Mouse (Mus musculus): ENCODE data around the gene Mesd. TPM values are rescaled to one million over a fixed set of nuclear protein-coding genes. Genes with fewer than 3 reads are reported as not detected.

Gene Mesd
- polyA plus RNA-seq, 1 experiment from 2014 or later = 73.3 TPM

DNA sequence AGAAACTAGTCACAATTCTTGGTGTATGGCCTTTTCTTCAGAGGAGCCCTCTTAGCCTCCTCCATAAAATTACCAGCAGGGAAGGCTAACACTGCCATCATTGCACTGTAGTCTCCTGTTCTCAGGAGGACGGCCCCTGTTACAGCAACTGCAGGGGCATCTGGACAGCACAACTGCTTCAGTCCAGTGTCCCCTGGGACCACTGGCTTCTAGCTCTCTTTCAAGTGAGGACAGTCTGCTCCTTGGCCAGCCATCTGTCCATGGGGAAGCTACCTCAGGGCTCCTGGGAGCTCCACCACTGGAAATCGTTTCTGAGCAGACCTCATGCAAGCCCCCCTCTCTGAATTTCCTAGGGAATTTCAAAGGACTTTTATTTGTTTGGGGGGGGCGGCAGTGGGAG is 16.3 kb downstream of the Mesd start:
- Histone ChIP-seq H3K36me3 (ENCODE audit: control insufficient read depth, insufficient read depth, low read length) (0 out of 2 replicates have a peak, but pooled peaks cover 3% of the 10 kb centered on the region), H3K9me3 (ENCODE audit: control insufficient read depth, low read length) (no peaks in the 10 kb centered on the region), H3K27me3 (ENCODE audit: control insufficient read depth, insufficient read depth, low read length) (no peaks in the 10 kb centered on the region), H3K4me2 (replicated peaks; ENCODE audit: low read depth, low read length) (no peak overlapping the region), H3K4me1 (replicated peaks; ENCODE audit: control insufficient read depth, insufficient read depth, low read length) (no peaks in the 10 kb centered on the region), H3K4me3 (ENCODE audit: low read depth, low read length) (no peak overlapping the region), H3K9ac (ENCODE audit: low read depth, low read length) (no peak overlapping the region), H3K27ac (ENCODE audit: low read depth, low read length) (no peak overlapping the region)
- ATAC-seq (ENCODE audit: low FRiP score) = no peak
- 84% methylated on average over 3 of the region's 3 CpGs for WGBS
- DNase-seq (ENCODE audit: low spot score) = no peak

DNA sequence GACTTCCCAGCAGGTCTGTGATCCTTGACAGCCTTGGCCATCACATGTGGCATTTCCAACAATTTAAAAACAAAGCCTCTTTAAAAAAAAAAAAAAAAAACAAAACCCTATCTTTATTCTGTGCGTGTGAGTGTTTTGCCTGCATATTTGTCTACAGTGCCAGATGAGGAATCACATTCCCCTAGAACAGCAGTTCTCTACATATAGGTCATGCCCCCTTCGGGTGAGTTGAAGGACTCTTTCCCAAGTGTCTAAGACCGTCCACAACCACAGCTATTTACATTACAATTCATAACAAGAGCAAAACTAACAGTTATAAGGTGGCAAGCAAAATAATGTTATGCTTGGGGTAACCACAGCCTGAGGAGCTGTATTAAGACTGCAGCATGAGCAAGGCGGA is 17.2 kb downstream of the Mesd start:
- Histone ChIP-seq H3K9me3 (ENCODE audit: control insufficient read depth, low read length) (no peaks in the 10 kb centered on the region), H3K4me1 (replicated peaks; ENCODE audit: control insufficient read depth, insufficient read depth, low read length) (no peaks in the 10 kb centered on the region), H3K36me3 (ENCODE audit: control insufficient read depth, insufficient read depth, low read length) (0 out of 2 replicates have a peak, but pooled peaks cover 3% of the 10 kb centered on the region), H3K4me2 (replicated peaks; ENCODE audit: low read depth, low read length) (no peak overlapping the region), H3K27me3 (ENCODE audit: control insufficient read depth, insufficient read depth, low read length) (no peaks in the 10 kb centered on the region), H3K9ac (ENCODE audit: low read depth, low read length) (no peak overlapping the region), H3K4me3 (ENCODE audit: low read depth, low read length) (no peak overlapping the region), H3K27ac (ENCODE audit: low read depth, low read length) (no peak overlapping the region)
- 81% methylated on average over 4 of the region's 4 CpGs for WGBS
- DNase-seq (ENCODE audit: low spot score) (no peak), ATAC-seq (ENCODE audit: low FRiP score) (no peak)

DNA sequence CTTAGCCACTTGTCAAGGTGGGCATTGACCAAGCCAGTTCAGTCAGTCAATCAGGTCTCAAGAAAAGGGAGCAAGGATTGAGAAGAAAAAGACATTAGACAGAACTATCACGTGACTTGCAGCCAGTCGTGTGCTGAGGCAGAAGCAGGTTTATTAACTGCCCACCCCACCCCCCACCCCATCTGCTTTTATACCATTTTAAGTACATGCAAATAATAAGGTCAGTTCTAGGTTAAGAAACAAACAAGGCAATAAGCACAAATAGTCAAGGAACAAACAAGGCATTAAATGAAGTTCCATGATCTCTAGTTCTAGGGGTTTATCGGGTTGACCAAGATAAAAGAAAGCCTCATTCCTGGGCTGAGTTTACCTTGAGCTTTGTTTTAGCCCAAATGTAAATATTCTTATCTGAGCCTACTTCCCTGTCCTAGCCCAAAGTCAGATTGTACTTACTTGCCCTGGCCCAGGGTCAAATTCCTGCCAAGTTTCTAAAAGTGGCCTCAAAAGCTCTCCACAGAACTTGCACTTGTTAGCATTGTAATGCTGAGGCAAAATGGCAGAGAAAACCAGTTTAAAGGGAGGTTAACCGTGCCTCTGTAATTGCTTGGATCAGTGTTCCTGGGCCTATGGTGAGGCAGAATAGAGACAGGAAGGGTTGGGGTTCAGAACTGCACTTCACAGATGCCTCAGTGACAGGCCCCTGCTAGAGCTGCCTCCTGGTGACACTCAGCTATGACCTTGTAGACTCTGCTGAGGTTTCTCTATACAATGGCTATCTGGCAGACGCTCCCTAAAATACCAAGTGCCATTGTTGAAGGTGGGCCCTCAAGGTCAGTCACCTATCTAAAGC is 18.3 kb downstream of the Mesd start:
- Histone ChIP-seq H3K4me2 (replicated peaks; ENCODE audit: low read depth, low read length) (no peak overlapping the region), H3K4me1 (replicated peaks; ENCODE audit: control insufficient read depth, insufficient read depth, low read length) (no peaks in the 10 kb centered on the region), H3K36me3 (ENCODE audit: control insufficient read depth, insufficient read depth, low read length) (0 out of 2 replicates have a peak, but pooled peaks cover 3% of the 10 kb centered on the region), H3K27ac (ENCODE audit: low read depth, low read length) (no peak overlapping the region), H3K9me3 (ENCODE audit: control insufficient read depth, low read length) (no peaks in the 10 kb centered on the region), H3K9ac (ENCODE audit: low read depth, low read length) (no peak overlapping the region), H3K4me3 (ENCODE audit: low read depth, low read length) (no peak overlapping the region), H3K27me3 (ENCODE audit: control insufficient read depth, insufficient read depth, low read length) (no peaks in the 10 kb centered on the region)
- no peak for DNase-seq (ENCODE audit: low spot score)
- no peak for ATAC-seq (ENCODE audit: low FRiP score)
- WGBS = 83% methylated on average over 5 of the region's 5 CpGs

DNA sequence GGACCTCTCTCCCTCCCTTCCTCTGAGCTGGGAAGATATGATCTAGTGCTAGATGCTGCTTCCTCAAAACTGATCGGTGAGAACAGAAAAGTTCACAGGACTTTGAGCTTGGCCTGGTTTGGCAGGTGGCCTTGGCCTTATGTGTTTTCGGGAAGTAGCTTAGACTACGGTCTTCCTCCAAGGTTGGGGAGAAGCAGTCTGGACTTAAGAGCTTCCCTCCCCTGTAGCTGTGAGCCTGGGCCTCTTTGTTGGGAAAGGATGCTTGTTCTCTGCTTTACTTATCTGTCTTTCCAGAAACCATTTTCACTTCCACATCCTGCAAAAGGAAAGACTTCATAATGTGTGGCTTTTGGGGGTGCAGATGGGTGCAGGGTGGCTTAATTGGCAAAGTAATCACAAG is 20.6 kb downstream of the Mesd start:
- H3K4me3 ChIP-seq (ENCODE audit: low read depth, low read length) = no peak overlapping the region
- H3K4me2 ChIP-seq (replicated peaks; ENCODE audit: low read depth, low read length) = no peak overlapping the region
- DNase-seq (ENCODE audit: low spot score) (no peak), ATAC-seq (ENCODE audit: low FRiP score) (no peak)
- H3K9me3 ChIP-seq (ENCODE audit: control insufficient read depth, low read length) = no peaks in the 10 kb centered on the region
- H3K27me3 ChIP-seq (ENCODE audit: control insufficient read depth, insufficient read depth, low read length) = no peaks in the 10 kb centered on the region
- no peaks in the 10 kb centered on the region for H3K36me3 ChIP-seq (ENCODE audit: control insufficient read depth, insufficient read depth, low read length)
- no peak overlapping the region for H3K9ac ChIP-seq (ENCODE audit: low read depth, low read length)
- H3K4me1 ChIP-seq (replicated peaks; ENCODE audit: control insufficient read depth, insufficient read depth, low read length) = no peaks in the 10 kb centered on the region
- WGBS = 95% methylated on average over 3 of the region's 3 CpGs
- no peak overlapping the region for H3K27ac ChIP-seq (ENCODE audit: low read depth, low read length)

DNA sequence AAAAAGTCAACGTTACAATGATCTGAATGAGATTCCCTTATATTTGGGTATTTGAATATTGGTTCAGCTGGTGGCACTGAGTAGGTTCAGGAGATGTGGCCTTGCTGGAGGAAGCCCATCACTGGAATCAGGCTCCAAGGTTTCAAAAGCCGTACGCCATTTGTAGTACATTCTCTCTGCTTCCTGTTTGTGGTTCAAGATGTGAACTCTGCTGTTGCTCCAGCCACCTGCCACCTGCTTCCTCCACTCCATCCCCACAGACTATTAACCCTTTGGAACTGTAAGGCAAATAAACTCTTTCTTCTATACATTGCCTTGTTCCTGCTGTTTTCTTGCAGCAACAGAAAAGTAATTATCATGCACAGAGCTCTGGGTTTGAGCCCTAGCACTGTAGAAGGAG is 27.6 kb downstream of the Mesd start:
- Histone ChIP-seq H3K4me2 (replicated peaks; ENCODE audit: low read depth, low read length) (no peak overlapping the region), H3K9me3 (ENCODE audit: control insufficient read depth, low read length) (no peaks in the 10 kb centered on the region), H3K27me3 (ENCODE audit: control insufficient read depth, insufficient read depth, low read length) (no peaks in the 10 kb centered on the region), H3K27ac (ENCODE audit: low read depth, low read length) (no peak overlapping the region), H3K36me3 (ENCODE audit: control insufficient read depth, insufficient read depth, low read length) (no peaks in the 10 kb centered on the region), H3K4me1 (replicated peaks; ENCODE audit: control insufficient read depth, insufficient read depth, low read length) (no peaks in the 10 kb centered on the region), H3K4me3 (ENCODE audit: low read depth, low read length) (no peak overlapping the region), H3K9ac (ENCODE audit: low read depth, low read length) (no peak overlapping the region)
- DNase-seq (ENCODE audit: low spot score) (no peak), ATAC-seq (ENCODE audit: low FRiP score) (no peak)
- WGBS = 86% methylated on average over 3 of the region's 3 CpGs

DNA sequence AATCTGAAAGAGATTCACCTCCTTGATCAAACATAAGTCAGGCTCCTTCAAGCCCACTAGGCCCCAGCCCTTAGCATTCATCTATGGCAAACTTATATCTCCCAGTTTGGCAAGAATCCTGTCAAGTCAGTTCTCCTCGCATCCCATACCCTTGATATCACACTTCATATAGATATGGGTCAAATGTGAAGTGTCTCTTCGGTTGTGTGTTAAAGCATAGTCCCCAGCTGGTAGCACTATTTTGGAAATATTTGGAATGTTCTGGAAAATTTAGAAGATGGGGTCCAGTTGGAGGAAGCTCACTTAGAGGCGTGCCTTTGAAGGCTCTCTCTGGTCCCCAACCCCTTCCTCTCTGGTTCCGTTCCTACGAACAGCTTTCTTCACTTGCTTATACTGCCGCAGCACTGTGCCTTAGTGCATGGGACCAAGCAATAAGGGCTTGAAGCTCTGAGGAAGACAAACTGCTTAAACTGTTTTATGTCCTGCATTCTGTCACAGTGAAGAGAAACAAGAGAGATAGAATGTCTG is 29.2 kb downstream of the Mesd start:
- Histone ChIP-seq H3K9ac (ENCODE audit: low read depth, low read length) (no peak overlapping the region), H3K27ac (ENCODE audit: low read depth, low read length) (no peak overlapping the region), H3K4me2 (replicated peaks; ENCODE audit: low read depth, low read length) (no peak overlapping the region), H3K9me3 (ENCODE audit: control insufficient read depth, low read length) (no peaks in the 10 kb centered on the region), H3K36me3 (ENCODE audit: control insufficient read depth, insufficient read depth, low read length) (no peaks in the 10 kb centered on the region), H3K27me3 (ENCODE audit: control insufficient read depth, insufficient read depth, low read length) (no peaks in the 10 kb centered on the region), H3K4me1 (replicated peaks; ENCODE audit: control insufficient read depth, insufficient read depth, low read length) (no peaks in the 10 kb centered on the region), H3K4me3 (ENCODE audit: low read depth, low read length) (no peak overlapping the region)
- no peak for DNase-seq (ENCODE audit: low spot score)
- WGBS = 91% methylated on average over 6 of the region's 6 CpGs
- ATAC-seq (ENCODE audit: low FRiP score) = no peak

DNA sequence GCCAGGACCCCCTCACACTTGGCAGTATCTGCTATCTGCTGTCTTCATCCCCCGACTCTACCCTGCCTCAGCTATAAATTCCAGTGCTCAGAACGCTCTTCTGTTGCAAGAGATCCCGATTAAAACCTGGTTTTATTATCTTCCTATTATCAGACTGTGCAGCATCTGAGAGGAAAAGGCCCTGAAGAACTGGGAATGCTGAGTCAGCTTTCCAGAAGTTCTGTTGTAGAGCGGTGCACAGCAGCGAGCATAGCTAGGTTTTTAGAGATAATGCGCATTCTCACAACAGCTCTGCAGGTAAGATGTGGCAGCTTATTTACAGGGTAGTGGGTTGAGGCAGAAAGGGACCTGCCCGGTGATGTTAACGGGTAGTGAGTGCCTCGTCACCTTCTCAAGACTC is 29.7 kb downstream of the Mesd start:
- no peak for DNase-seq (ENCODE audit: low spot score)
- Histone ChIP-seq H3K9ac (ENCODE audit: low read depth, low read length) (no peak overlapping the region), H3K4me2 (replicated peaks; ENCODE audit: low read depth, low read length) (no peak overlapping the region), H3K9me3 (ENCODE audit: control insufficient read depth, low read length) (no peaks in the 10 kb centered on the region), H3K27me3 (ENCODE audit: control insufficient read depth, insufficient read depth, low read length) (no peaks in the 10 kb centered on the region), H3K4me3 (ENCODE audit: low read depth, low read length) (no peak overlapping the region), H3K36me3 (ENCODE audit: control insufficient read depth, insufficient read depth, low read length) (no peaks in the 10 kb centered on the region), H3K4me1 (replicated peaks; ENCODE audit: control insufficient read depth, insufficient read depth, low read length) (no peaks in the 10 kb centered on the region), H3K27ac (ENCODE audit: low read depth, low read length) (no peak overlapping the region)
- 75% methylated on average over 9 of the region's 9 CpGs for WGBS
- no peak for ATAC-seq (ENCODE audit: low FRiP score)

DNA sequence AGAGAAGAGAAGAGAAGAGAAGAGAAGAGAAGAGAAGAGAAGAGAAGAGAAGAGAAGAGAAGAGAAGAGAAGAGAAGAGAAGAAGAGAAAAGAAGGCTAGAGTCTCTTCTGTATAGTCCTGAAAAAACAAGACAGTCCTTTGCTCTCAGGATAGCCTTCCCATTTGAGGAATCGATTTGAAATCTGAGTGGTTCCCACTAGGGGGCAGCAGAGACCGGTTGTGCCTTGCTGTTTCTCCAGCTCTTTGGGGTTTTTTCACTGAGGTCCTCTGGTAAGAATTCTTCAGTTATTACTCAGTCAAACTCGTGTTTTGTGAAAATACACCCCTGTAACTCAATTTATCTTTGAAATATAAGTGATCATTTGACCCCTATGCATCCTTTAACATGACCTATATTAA is 30.3 kb downstream of the Mesd start:
- H3K4me3 ChIP-seq (ENCODE audit: low read depth, low read length) = no peak overlapping the region
- ATAC-seq (ENCODE audit: low FRiP score) = no peak
- H3K4me2 ChIP-seq (replicated peaks; ENCODE audit: low read depth, low read length) = no peak overlapping the region
- no peaks in the 10 kb centered on the region for H3K4me1 ChIP-seq (replicated peaks; ENCODE audit: control insufficient read depth, insufficient read depth, low read length)
- no peak overlapping the region for H3K27ac ChIP-seq (ENCODE audit: low read depth, low read length)
- H3K9me3 ChIP-seq (ENCODE audit: control insufficient read depth, low read length) = no peaks in the 10 kb centered on the region
- 0% methylated on average over 3 of the region's 3 CpGs for WGBS
- no peaks in the 10 kb centered on the region for H3K36me3 ChIP-seq (ENCODE audit: control insufficient read depth, insufficient read depth, low read length)
- H3K27me3 ChIP-seq (ENCODE audit: control insufficient read depth, insufficient read depth, low read length) = no peaks in the 10 kb centered on the region
- no peak overlapping the region for H3K9ac ChIP-seq (ENCODE audit: low read depth, low read length)
- peak; percentile 90 for DNase-seq (ENCODE audit: low spot score)

DNA sequence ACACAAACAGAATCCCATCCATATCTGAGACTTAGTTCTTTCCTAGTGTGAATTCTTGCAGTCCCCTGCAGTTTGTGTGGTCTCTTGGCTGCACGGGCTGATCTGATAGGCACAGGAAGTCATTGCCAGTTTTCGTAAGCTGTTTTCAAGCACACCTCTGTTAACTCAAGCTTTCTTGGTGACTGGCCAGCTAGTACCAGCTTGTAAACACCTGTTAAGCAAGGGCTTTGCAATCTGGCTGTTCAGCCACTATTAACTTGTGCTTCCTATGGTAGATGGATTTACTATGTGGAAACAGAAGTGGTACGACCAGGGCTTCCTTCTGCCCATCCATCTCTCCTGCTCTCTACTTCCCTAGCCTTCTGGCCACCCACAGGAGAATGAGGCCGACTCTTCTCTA is 36.0 kb downstream of the Mesd start:
- Histone ChIP-seq H3K4me3 (ENCODE audit: low read depth, low read length) (no peak overlapping the region), H3K27ac (ENCODE audit: low read depth, low read length) (no peak overlapping the region), H3K36me3 (ENCODE audit: control insufficient read depth, insufficient read depth, low read length) (no peaks in the 10 kb centered on the region), H3K9me3 (ENCODE audit: control insufficient read depth, low read length) (no peaks in the 10 kb centered on the region), H3K27me3 (ENCODE audit: control insufficient read depth, insufficient read depth, low read length) (no peaks in the 10 kb centered on the region), H3K4me2 (replicated peaks; ENCODE audit: low read depth, low read length) (no peak overlapping the region), H3K4me1 (replicated peaks; ENCODE audit: control insufficient read depth, insufficient read depth, low read length) (no peaks in the 10 kb centered on the region), H3K9ac (ENCODE audit: low read depth, low read length) (no peak overlapping the region)
- 85% methylated on average over 4 of the region's 4 CpGs for WGBS
- DNase-seq (ENCODE audit: low spot score) (no peak), ATAC-seq (ENCODE audit: low FRiP score) (no peak)
